Mouse (Mus musculus) kidney, postnatal 4 days (tissue): ENCODE data around the gene Vgll3.

ENCODE experiments used
- DNase-seq, 2 experiments: peaks; one replicate each; pipeline ENCODE4 v3.0.0; 2021; ENCODE audit warnings: mixed read lengths in 2 of 2

The Vgll3 gene

GRCm38 (mm10) chr16:65814918-65815881 is at the start of gene Vgll3:
Gene Vgll3 (plus strand): TSS chr16:65815257.
- DNase-seq = peak; percentile 73 to 81

- no peak for DNase-seq
These were observed 49.1 kb upstream of the Vgll3 start for GRCm38 (mm10) chr16:65765976-65766375.

- peak in 1 of 2 experiments; percentile 5 for DNase-seq
These were observed 29.1 kb upstream of the Vgll3 start for GRCm38 (mm10) chr16:65785959-65786358.

GRCm38 (mm10) chr16:65816059-65816458 is 1.0 kb downstream of the Vgll3 start:
- no peak for DNase-seq

- no peak for DNase-seq
These were observed 3.7 kb downstream of the Vgll3 start for GRCm38 (mm10) chr16:65818779-65819178.

- no peak for DNase-seq
These were observed 5.7 kb downstream of the Vgll3 start for GRCm38 (mm10) chr16:65820803-65821202.

GRCm38 (mm10) chr16:65823721-65824120 is 8.7 kb downstream of the Vgll3 start:
- DNase-seq = no peak

- peak; percentile 21 to 34 for DNase-seq
These were observed 13.1 kb downstream of the Vgll3 start for GRCm38 (mm10) chr16:65828141-65828565.

GRCm38 (mm10) chr16:65829096-65829495 is 14.0 kb downstream of the Vgll3 start:
- no peak for DNase-seq

GRCm38 (mm10) chr16:65834721-65835120 is 19.7 kb downstream of the Vgll3 start:
- DNase-seq = no peak

GRCm38 (mm10) chr16:65850126-65850525 is 35.1 kb downstream of the Vgll3 start:
- DNase-seq = no peak

- no peak for DNase-seq
These were observed 49.4 kb downstream of the Vgll3 start for GRCm38 (mm10) chr16:65864471-65864870.

- DNase-seq = peak in 1 of 2 experiments; percentile 1
These were observed 52.9 kb downstream of the Vgll3 start for GRCm38 (mm10) chr16:65867927-65868326.

GRCm38 (mm10) chr16:65868933-65869332 is 53.9 kb downstream of the Vgll3 start:
- DNase-seq = no peak

- no peak for DNase-seq
These were observed 73.9 kb downstream of the Vgll3 start for GRCm38 (mm10) chr16:65888940-65889339.
